Mouse (Mus musculus) ovary, postnatal 10 days (tissue): Measurements from ENCODE around the gene Aldh16a1.

ENCODE experiments used
- DNase-seq: peaks from one replicate; pipeline ENCODE4 v3.0.0; 2022; ENCODE audit warnings: low spot score

The Aldh16a1 gene

DNA sequence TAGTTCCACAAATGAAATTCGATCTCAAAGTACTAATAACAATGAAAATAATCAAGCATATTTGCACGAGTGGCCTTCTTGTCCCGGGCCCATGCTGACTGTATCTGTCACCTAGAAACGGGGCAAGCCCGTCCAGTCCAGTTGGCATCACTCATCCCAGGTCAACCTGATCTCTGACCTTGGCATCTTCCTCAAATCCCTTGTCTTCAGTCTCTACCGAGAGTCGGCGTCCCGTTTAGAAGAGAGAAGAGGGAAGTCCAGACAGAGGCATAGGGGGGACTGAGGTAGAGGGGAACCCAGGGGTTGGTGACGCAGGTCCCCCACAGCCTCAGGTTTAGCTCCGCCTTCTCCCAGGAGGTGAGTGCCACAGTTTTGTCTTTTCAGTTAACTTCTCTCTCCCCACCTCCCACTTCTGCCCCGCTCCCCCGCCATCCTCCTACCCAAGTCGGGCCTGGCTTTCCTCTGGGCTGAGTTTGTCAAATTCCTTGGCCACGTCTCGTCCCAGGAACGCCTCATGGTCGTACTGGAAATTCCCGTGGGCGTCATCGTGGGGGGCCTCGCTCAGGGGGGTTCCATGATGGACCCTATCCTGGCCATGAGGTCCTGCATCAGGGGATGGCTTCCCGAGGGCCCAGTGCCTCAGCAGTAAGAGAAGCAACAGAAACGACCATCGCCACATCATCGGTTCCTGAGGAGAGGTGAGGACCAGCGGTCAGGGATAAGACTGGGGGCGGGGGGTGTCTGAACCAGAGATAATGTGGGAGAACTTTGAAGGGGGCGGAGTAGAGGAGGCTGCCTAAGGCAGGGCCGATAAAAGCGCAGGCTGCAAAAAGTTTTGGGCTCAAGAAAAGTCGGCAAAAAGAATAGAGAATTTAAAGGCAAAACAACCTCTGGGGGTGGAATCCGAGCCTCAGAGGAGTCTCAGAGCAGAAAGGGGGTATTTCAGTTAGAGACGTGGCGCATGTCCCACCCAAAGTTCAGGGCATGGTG, 63.1 kb downstream of the Aldh16a1 start:
- DNase-seq, result no peak
